Mouse (Mus musculus): ENCODE measurements around the gene Sass6.
"Not testable (repeated sequence)": the region's sequence is repeated elsewhere in the genome, so short reads cannot be mapped to it uniquely, and the experiment has no call there.

The Sass6 gene

DNA sequence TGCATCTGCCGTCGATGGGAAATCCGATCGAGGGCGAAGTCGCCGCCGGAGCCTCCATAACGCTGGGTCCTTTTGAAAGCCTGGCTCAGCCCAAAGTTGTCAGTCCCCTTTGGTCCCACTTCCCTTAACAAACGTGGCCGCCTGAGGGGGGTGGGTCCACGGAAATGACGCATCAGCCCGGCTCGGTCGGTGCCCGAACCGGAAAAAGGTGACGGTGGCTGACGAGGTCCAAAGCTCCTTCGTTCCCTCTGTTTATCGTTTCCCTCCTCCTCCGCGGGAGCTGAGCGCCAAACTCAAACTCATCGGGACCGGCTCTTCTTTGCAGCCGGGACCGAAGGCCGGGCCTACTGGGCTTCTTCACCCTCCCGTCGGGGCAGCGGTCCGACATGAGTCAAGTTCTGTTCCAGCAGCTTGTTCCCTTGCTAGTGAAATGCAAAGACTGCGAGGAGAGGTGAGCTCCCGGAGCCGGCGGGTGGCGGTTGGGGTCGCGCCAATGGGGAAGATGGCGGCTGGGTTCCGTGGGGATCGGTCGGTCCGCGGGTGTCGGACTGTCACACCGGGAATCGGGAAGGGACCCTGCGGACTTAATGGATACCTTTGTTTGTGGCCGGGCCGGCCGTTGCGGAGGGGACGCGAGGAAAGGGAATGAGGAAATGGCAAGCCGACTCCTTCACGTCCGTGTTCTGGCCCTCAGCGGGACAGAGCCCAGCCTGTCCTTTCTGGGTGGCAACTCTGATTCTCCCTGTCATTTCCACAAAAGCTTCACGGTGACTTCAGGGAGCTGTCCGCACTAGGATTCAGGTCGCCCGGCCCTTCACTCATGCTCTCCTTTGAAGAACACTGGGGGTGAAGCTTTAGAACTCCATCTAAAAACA lies at the start of gene Sass6:
Gene Sass6 (plus strand): TSS at position 255 of the 875 bp plus-strand sequence.
- DNase-seq (ENCODE audit: low read depth, low spot score), result peak; percentile 98

DNA sequence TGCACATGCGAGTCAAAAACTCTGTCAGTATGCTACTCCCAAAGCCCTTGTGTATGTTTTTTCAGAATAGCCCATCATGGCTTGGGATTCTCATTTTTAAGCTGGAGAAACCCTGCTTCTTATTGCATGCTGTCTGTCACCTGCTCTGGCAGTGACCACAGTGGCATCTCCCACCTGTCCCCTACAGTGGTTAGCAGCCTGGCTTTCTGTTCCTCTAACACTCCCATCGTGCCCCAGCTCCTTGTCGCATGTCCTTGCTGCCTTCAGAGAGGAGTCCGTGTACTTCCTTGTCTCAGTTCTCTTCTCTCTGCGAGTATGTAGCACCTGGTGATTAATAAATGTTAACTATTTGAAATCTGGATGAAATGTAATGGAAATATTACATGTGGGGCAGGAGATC lies 47.4 kb upstream of the Sass6 start:
- no peak for DNase-seq (ENCODE audit: low read depth, low spot score)

DNA sequence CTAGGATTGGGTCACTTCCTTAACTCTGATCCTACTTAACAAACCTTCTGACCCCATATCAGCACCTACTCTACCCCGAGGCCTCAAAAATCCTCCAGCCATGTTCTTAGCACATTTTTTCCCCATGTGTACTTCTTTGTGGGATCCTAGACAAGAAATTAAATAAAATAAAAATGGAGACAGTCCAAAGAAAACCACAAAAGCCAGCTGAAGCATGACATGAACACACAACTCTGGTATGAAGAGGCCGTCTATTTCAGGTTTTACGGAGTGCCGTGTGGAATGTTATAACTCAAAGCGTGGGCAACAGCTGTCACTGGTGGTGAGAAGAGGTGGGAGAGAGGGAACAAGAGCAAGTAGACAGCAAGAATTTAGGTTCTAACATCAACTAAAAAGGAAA lies 43.4 kb upstream of the Sass6 start:
- peak; percentile 68 for DNase-seq (ENCODE audit: low read depth, low spot score)

DNA sequence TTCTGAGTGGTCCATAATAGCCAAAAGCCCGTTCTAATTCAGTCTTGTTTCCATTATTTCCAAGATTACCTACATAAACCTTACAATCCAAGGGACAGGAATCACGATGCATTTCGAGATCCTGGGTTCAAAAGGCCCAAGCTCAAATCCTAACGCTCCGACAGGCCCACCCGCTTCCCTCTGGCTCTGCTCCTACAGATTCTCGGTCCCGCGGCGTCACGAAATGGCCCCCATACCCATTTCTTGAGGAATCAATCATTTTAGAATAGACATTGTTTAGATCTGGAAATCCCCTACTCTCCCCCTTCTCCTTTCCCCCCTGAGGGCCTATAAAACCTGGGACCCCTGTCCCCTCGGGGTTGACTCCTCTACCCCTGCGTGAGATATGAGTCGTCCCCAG lies 33.5 kb upstream of the Sass6 start:
- DNase-seq (ENCODE audit: low read depth, low spot score), result not testable (repeated sequence)

DNA sequence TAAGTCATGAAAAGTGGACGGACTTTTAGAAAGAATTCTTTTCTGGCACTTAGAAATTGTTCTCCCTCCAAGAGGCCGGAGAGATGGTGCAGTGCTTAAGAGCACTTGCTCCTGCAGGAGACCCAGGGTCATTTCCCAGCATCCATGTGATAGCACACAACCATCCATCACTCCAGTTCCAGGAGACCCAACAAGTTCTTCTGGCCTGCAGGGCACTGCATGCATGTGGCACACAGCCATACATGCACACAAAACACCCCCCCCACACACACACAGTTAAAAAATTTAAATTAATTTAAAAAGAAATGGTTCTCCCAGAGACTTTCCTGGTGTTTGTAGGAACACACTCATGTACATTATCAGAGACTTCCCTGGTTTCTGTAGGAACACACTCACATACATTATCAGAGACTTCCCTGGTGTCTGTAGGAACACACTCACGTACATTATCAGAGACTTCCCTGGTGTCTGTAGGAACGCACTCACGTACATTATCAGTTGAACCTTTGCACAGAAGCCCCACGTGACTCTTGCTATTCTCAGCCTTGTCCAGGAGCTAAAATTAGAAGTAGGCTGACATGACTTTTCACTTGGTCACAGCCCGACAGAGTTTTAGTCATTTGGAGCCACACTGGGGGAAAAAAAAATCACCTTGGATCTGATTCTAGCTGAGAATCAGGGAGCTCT lies 32.2 kb upstream of the Sass6 start, which contains the start of gene Lrrc39:
Gene Lrrc39 (plus strand): TSS at position 566 of the 687 bp plus-strand sequence.
- DNase-seq (ENCODE audit: low read depth, low spot score), result peak; percentile 36

DNA sequence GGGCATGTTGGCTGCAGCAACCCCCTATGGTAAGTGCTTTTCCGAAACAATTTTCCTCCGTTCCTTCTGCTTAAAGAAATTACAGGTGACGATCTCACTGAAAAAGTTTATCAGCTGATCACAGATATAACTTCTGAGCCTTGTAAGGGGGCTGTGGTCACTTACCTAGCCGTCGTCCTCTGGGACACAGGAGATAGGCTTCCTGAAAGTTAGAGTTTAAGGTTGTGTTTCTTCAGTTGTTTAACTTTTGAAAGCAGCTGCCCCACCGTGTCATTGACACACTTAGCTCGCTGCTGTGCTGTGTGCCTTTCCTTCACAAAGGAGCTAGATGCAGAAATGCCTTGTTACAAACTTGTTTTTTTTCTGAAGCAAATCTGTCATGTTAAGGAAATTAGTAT lies 31.7 kb upstream of the Sass6 start:
- no peak for DNase-seq (ENCODE audit: low read depth, low spot score)

DNA sequence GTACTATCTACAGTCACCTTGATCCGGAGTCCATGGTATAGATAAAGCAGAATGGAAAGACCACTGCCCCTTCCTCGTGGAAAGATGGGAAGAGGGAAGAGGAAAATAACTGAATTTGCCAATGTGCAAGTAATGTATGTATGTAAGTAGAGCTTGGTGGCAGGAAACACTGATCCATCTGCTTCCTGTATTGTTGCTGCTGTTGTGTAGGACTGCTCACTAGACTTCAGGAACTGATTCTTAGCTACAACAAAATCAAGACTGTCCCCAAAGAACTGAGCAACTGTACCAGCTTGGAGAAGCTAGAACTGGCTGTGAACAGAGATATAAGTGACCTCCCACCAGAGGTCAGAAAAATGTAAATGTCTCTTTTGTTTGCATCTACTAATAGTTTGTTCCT lies 24.2 kb upstream of the Sass6 start:
- no peak for DNase-seq (ENCODE audit: low read depth, low spot score)

DNA sequence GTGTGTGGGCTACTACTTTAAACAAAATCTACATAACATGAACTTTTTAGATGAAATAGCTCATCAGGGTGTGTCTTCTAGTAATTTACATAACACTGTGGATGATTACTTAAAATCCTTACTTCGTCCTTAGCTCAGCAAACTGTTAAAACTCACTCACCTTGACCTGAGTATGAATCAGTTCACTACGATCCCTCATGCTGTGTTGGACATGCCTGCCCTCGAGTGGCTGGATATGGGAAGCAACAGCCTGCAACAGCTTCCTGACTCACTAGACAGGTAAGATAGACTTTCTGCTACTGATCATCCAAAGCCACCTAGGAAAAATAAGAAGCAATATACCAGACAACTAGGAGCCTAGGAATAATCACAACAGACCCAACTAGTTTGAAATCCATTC lies 17.5 kb upstream of the Sass6 start:
- peak; percentile 21 for DNase-seq (ENCODE audit: low read depth, low spot score)

DNA sequence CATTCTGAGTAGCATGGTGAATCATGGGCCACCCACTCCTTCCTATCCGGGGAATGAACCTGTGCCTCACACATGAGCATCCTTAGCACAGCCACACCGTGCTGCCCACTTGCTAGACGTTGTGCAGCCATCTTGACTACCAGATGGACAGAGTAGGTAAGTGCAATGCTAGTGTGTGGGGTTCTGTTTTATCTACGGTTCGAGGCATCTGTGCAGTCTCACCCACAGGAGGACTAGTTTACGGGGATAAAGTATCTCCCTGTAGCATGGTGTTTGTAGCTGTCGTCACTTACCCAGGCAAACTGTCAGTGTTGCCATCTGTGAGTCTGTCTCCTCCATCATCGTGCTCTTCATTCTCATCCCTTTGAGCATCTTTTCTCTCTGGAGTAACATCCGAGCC lies 12.6 kb upstream of the Sass6 start:
- DNase-seq (ENCODE audit: low read depth, low spot score), result no peak

DNA sequence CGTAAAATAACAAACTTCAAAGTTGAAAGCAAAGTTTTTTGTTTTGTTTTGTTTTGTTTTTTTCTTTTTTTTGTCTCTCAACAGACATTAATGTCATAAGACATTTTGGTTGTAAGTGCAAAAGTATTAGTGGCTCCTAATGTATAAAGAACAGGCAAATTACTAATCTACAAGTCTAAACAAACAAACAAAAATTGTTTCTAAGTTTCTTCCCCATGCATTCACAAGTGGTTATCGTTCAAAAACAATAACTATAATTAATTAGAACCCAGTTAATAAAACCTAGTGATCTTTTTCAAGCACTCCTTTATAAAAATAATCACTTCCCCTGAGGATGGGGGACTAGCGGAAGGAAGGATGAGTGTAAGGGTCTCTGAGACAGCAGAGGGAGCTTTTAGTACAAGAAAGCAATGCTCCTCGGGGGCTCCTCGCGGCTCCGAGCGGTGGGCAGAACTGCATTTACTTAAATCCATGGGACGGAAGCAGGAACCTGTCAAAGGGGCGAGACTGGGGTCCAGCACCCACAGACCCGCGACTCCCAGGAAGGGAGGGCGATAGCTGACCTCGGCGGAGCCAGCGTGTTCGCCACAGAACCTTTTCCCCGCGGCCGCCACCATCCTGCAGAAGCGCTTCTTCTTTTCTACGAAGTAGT lies 580 bp upstream of the Sass6 start:
- DNase-seq (ENCODE audit: low read depth, low spot score), result no peak

DNA sequence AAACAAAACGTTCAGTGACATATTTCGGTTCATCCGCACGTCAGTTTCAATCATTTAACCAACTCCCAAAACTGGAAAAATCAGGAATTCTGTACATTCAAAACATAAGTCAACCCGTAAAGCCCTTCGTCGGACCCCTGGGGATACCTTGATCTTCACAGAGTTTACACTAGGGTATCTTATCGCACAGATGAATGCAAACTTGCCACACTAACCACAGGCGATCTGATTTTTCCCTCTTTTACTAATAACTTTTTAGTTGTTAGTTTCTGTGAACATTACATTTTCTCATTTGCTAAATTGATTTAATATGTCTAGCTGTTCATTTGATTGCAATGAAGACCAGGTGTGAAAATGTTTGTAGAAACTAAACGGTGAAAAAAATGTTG lies 815 bp downstream of the Sass6 start:
- no peak for DNase-seq (ENCODE audit: low read depth, low spot score)

DNA sequence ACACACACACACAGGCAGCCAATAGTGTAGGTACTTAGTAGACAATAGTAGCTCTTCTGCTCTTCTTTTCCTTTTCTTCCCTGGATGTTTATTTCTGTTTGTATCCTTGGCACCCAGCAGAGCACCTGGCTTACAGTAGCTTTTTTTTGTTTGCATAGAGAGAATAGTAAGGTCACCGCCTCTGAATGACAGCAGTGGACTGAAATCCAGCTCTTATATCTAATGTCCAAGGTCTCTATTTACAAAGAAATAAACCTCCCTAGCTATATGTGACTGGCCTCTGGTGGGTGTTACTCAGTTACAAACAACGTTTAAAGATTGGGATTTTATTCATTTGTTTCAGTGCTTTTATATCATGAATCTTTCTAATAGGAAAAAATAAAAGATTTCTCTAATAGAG lies 4.9 kb downstream of the Sass6 start:
- DNase-seq (ENCODE audit: low read depth, low spot score), result no peak

DNA sequence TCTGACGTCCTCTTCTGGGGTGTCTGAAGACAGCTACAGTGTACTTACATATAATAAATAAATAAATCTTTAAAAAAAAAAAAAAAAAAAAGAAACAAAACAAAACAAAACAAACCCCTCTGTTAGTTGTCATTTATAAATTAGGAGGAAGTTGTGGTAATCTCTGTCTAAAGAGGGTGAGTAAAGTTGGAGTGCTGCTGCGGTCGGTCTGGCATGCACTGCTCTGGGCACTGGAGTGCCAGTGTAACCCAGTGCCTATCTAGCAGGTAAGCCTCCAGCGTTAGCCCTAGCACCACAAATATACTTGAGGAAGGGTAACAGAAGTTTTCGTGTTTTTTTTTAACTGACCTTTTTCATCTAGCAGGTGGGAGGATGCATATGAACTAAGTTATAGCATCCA lies 6.2 kb downstream of the Sass6 start:
- no peak for DNase-seq (ENCODE audit: low read depth, low spot score)

DNA sequence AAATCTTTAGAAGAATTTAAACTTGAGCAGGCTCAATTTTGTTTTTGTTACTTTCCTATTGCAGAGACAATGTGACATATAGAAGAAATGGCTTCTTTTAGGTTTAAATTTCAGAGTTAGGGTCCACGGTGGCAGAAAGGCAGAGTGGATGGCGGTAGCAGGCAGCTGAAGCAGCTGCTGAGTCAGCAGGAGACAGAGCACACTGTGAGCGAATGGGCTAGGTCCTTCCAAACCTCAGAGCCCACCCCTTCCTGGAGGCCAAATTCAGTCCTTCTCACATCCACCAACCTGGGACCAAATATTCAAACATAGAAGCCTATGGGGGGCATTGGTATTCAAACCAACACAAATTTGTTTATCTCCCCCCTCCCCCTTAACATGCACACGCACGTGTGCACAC lies 7.0 kb downstream of the Sass6 start:
- no peak for DNase-seq (ENCODE audit: low read depth, low spot score)

DNA sequence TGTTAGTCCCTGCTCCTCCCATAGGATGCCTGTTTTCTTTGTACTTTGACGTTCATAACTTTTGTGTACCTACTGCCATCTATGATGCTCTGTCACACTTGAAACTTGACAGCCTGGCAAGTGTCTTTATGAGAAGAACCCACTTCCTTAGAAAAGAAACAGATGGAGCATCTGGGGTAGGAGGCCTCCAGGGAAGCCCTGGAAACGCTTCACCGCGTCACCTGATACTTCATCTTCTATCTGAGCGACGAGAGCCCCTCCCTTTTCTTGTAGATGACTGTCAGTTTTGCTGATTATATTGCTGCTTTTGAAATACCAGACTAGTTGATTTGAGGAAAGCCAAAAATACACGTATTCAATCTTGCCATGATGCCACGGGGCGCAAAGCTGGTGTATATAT lies 9.8 kb downstream of the Sass6 start:
- DNase-seq (ENCODE audit: low read depth, low spot score), result no peak

DNA sequence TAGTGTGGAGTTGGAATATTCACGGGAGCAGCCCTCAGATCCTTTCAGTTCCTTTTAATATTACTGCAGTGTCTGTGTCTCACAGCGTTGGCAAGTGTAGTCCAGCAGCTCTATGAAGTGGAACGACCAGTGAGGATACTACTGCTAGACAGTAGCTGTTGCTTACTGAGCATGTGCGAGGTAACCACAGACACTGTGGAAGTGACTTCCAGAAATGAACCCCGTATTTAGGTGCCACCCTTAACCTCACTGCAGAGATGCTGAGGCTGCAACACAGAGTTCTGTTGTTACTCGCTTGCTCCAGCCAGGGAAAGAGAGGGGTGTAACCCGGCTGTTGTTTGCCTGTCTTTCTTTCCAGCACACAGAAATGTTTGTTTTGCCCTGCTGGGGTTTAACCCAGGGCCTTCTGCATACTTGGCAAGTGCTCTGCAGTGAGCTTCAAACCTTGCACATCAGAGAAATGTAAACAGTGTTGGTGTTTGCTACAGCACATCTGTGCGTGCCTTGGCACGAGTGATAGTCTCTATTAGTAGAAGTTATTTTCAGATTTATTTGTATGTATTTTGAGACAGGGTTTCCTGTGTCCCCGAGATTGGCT lies 19.6 kb downstream of the Sass6 start, which contains the start of gene Trmt13:
Gene Trmt13 (minus strand): TSS at position 293 of the 598 bp plus-strand sequence.
- no peak for DNase-seq (ENCODE audit: low read depth, low spot score)

DNA sequence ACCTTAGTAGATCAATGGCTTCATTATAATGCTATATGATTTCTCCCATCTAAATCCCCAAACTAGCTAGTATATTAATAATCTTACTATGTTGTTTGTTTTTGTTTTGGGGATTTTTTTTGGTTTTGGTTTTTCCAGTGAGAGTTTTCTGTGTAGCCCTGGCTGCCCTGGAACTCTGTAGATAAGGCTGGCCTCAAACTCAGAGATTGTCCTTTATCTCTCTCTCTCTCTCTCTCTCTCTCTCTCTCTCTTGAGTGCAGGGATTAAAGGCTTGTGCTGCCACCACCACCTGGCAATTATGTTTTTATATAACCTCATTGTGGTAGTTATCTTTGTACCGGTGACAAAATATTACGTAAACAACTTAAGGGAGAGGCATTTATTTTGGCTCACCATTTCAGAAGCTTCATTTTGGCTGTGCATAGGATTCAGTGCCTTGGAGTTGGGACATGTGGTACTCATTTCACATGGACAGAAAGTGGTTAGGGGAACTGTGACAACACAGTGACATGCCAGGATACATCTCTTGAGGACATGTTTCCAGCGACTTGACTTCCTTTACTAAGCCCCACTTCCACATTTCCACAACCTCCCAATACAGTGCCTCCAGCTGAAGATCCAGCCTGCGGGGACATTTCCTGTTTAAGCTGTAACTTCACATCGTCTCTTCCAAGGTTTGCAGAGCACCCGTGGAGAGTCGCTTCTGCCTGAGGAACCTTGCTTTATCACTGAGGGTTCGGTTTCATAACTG lies 20.7 kb downstream of the Sass6 start:
- DNase-seq (ENCODE audit: low read depth, low spot score), result no peak

DNA sequence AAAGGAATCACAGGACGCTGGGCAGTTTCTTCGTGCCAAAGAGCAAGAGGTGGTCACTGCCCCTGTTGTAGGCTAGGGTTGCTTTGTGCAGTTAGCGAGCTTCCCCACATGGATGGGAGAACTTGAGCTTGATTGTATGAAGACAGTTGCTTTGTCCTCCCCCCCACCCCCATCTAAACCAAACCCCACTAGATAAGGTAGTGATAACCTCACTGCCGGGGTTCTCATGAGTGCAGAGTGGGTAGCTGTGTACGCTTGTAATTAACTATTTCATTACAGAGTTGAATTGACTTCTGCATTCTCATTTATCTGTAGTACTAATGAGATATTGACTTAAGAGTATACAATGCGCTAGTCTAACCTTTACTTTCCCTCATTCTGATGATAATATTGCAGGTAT lies 24.1 kb downstream of the Sass6 start:
- no peak for DNase-seq (ENCODE audit: low read depth, low spot score)

DNA sequence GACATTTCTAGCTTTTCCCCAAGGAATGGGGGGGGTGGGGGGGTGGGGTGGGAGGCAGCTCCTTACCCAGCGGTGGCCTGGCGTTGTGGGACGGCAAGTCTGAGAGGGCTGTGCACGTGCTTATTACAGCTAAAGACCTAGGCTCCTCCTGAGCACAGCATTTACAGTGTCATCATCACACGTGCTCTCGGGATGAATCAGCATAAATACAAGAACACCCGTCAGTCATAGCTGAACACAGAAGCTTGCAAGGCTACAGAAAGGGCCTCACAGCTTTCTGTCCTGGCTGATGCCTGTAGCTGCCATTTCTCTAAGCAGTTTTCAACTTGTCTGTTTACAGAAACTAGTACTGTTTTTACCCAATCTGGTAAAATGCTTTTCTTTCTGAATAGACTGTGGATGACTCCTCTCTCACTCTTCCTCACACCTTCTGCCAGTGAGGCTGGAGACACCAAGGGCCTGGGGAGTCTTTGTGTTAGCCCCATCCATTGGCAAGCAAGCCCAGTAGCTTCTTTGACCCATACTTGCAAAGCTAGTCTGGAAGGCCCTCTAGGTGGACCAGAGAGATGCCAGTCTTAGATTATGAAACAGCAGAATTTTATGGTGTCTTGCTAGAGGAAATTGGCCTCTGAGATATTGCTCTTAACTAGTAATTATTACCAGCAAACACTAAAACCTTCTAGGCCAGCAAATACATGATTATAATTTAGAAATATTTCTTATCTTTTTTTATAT lies 26.0 kb downstream of the Sass6 start:
- no peak for DNase-seq (ENCODE audit: low read depth, low spot score)

DNA sequence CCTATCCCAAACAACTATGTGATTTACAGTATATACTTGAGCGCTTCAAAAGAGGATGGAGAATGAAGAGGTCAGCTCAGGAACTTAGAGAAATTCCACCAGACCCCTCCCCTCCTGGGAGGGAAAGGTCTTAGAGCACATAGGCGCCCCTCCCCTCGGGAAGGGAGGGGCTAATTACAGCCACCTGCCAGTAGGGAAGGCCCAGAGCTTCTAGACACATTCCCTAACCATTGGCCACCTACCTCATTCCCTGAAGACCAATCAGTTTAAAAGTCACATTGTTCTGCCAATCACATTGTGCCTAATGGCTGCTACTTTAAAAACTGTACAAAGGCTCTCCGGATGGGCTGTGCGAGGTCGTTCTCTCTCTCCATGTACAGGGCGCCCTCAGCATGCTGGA lies 27.9 kb downstream of the Sass6 start:
- no peak for DNase-seq (ENCODE audit: low read depth, low spot score)

DNA sequence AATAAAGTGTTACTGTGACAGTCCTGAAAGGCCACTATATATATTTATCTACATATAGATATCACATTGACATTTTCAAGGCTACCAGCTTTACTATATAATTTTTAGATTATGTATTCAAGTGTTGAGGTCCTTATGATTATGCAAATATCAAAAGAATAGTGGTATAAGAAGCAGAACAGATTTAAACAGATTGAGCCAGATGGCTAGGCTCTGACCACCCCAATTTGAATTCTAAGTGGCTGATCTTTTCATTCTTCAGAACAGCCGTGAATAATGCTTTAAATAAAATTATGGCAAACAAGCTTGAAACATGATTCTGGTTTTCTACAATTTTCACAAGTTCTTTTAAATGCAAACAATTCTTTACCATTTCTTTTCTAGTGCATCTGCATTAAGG lies 36.7 kb downstream of the Sass6 start:
- no peak for DNase-seq (ENCODE audit: low read depth, low spot score)

All from 3T3-L1 (cell line).